Mouse (Mus musculus) brain, embryonic 14.5 days (tissue): Measurements from ENCODE around the gene Phlda2.

Experiments used
- CTCF ChIP-seq: fragments of 200-500 bp; IDR thresholded peaks from 2 replicates; pipeline ENCODE4 v1.5.1; 2012; ENCODE audit warnings: inconsistent platforms, mild to moderate bottlenecking, moderate library complexity, borderline replicate concordance; ENCODE audit not compliant: insufficient read depth, insufficient read length; ENCODE audit errors: extremely low read depth
- POLR2A ChIP-seq: fragments of 200-500 bp; IDR thresholded peaks from 2 replicates; pipeline ENCODE4 v1.6.1; 2012; ENCODE audit warnings: mild to moderate bottlenecking, inconsistent platforms, borderline replicate concordance; ENCODE audit not compliant: poor library complexity, insufficient read depth, insufficient read length, severe bottlenecking; ENCODE audit errors: extremely low read depth

- TF ChIP-seq POLR2A (no peak), CTCF (no peak)
Observed at GRCm38 (mm10) chr7:143533284-143533683, 30.3 kb upstream of the Phlda2 start.
